Mouse (Mus musculus): ENCODE data around the gene Csdc2.

DNA sequence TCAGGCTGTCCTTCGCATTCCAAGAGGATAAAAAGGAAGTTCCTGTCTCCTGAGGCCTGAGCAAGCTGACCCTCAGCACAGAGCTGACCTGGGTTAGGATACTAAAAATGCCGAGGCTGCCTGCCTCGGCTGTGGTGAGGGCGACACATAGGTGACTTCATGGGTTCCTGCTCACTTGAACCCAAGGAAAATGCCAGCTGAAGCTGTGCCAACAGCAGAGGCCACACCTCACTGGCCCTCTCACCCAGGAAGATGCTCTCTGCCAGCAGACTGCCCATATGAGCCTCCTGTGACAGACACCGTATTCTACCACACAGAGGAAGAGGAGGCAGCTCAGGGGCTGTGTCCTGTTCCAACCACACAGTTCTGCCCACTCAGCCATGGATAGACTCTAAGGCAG is 17.5 kb upstream of the Csdc2 start:
- no peak for TF ChIP-seq POLR2A (IDR thresholded peaks at IDR 0.05; ENCODE audit: insufficient read depth, low read length)
- TF ChIP-seq CTCF (IDR thresholded peaks at IDR 0.05; ENCODE audit: low read depth, low read length): no peak
